Mouse (Mus musculus) bone marrow, adult 2 months (tissue): ENCODE results near the gene Ldhb. TPM values are rescaled to one million over a fixed set of nuclear protein-coding genes. Genes with fewer than 3 reads are reported as not detected.

Experiments
- H3K27ac ChIP-seq: fragments of 200-500 bp; 2 replicates; pipeline ENCODE4 v1.5.1; 2012; ENCODE audit warnings: low read depth, mild to moderate bottlenecking, control low read depth, inconsistent platforms, low read length; ENCODE audit not compliant: control insufficient read depth, poor library complexity, insufficient read depth
- H3K4me1 ChIP-seq: fragments of 200-500 bp; 2 replicates; pipeline ENCODE4 v1.6.1; 2011; ENCODE audit warnings: low read length; ENCODE audit not compliant: control insufficient read depth, insufficient read depth
- H3K4me3 ChIP-seq: fragments of 200-500 bp; replicated peaks from 2 replicates; pipeline ENCODE3; 2011; ENCODE audit warnings: mild to moderate bottlenecking, low read depth, low read length, control low read depth; ENCODE audit not compliant: control insufficient read depth
- CTCF ChIP-seq: fragments of 200-500 bp; IDR thresholded peaks from 2 replicates; pipeline ENCODE4 v1.5.1; 2011; ENCODE audit warnings: low read length, control low read depth; ENCODE audit not compliant: control insufficient read depth, insufficient read depth
- POLR2A ChIP-seq: fragments of 200-500 bp; IDR thresholded peaks from 2 replicates; pipeline ENCODE4 v1.6.1; 2011; ENCODE audit warnings: low read depth, mild to moderate bottlenecking, control low read depth, low read length, borderline replicate concordance; ENCODE audit not compliant: control insufficient read depth
- WGBS: fragments of 180-500 bp; shearing (Covaris S2); methylation state at CpG from one replicate; pipeline ENCODE4 v1.1.7; 2018; 5-methylcytosine and 5-hydroxymethylcytosine counted together
- polyA plus RNA-seq: library from polyadenylated mRNA; stranded (reverse); fragments of >200 nt; gene quantifications from 2 replicates; pipeline ENCODE4 v1.2.4, GENCODE M21; 2011; ENCODE audit warnings: low replicate concordance; ENCODE audit not compliant: missing spikeins, insufficient read depth, insufficient read length

The Ldhb gene
- polyA plus RNA-seq, result 6.4 and 46.9 TPM in 2 replicates

DNA sequence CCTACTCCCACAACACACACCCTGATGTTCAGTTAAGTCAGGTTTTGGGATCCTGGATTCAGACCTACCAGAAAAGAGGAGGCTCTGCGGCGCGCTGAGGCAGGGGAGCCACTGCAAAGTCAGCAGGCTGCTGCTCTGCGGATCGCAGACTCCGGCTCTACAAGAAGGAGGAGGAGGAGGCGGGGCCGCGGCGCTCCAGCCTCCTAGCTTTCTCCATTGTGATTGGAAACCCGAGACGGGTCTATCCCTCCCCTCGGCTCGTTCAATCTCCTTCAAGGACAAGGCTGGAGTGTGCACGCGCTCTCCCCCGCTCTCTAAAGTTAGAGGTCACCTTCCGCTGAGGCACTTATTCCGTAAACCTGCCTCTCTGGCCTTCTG, at the start of gene Ldhb:
TSS of gene Ldhb (minus strand) at position 173 of the 378 bp plus-strand sequence.
- peaks cover 3% of the 10 kb centered on the region for H3K4me1 ChIP-seq
- H3K27ac ChIP-seq, result peak within 1 kb of the TSS; percentile 42; the same call in 1 of the 2 replicates
- WGBS, result 1% methylated on average over 19 of the region's 19 CpGs
- TF ChIP-seq POLR2A, result peak; percentile 13; the same call in 1 of the 2 replicates
- no peak for TF ChIP-seq CTCF
- peak within 1 kb of the TSS; percentile 66 for H3K4me3 ChIP-seq

DNA sequence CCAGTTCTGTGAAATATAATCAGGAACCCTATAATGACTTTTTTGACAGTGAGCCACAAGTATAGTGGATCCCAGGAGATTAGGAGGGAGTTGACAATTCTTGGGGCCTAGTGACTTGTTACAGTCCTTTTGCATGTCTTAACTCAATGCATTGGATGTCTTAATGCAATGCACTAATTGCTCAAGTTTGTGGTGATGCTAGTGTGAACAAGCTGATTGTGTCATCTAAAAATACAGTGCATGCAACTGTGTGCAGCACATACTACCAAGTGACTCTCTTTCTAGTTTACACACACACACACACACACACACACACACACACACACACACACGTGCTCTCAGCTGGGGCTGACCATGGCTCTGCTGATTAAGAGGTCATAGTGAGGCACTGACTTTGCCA, 48.2 kb upstream of the Ldhb start:
- TF ChIP-seq CTCF, result no peak
- no peak for TF ChIP-seq POLR2A
- Histone ChIP-seq H3K4me1 (peaks cover 2% of the 10 kb centered on the region; the same call in 1 of the 2 replicates), H3K27ac (no peak overlapping the region), H3K4me3 (no peak overlapping the region)
- 35% methylated on average over 1 of the region's 1 CpGs for WGBS

DNA sequence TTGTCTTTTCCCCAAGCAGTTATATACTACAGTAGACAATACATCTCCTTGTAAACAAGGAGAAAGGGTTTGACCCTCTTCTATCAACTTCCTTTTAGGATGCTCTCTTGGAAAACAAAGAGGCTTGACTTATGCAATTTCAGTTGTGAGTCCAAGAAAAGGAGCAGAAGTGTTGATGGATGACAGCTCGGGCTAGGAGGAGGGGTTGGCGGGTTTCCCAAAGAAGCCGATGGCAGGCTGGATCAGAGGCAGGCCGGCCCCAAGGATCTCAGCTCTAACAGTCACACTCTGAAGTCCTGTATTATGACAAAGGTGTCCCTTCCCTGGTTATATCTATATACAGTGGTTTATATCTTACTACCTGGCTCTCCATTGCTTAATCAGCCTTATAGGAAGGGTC, 43.7 kb upstream of the Ldhb start:
- no peak overlapping the region for H3K27ac ChIP-seq
- no peak overlapping the region for H3K4me3 ChIP-seq
- peaks cover 2% of the 10 kb centered on the region; the same call in 1 of the 2 replicates for H3K4me1 ChIP-seq
- WGBS, result 82% methylated on average over 4 of the region's 4 CpGs
- TF ChIP-seq CTCF (no peak), POLR2A (no peak)

DNA sequence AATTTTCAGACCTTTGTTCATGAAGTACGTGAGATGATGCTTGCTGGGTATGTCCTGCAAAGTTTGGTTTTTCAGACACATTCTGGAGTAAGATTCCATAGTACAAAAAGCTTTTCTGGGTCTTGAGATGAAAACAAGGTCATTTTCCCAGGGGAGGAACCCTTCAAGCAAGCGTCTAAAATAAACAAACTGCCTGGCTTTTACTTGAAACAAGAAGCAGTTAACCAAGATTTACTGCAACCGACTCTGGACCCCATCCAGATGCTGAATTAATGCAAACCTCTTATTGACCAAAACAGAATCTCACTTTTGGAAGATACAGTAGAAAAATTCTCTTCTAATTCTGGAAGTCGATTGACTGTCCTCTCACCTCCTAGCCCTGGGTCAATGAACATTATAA, 43.1 kb upstream of the Ldhb start:
- 59% methylated on average over 4 of the region's 4 CpGs for WGBS
- TF ChIP-seq POLR2A (no peak), CTCF (no peak)

DNA sequence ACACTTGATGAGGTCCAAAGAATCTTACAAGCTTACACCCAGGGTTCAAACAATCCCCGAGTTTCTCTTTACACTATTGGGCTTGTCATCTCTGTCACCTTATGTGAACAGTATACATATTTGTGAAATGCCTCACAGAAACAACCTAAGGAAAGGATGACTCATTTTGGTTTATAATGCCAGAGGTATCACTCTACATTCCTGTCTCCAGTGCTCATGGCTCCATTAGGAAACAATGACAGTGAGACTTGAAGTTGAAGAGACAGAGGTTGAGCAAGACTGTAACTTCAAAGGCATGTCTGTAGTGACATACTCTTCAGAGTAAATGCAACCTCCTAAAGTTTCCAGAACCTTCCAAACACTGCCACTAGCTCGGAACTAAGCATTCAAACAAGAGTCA, 40.6 kb upstream of the Ldhb start:
- Histone ChIP-seq H3K4me3 (no peak overlapping the region), H3K4me1 (no peaks in the 10 kb centered on the region), H3K27ac (no peak overlapping the region)
- TF ChIP-seq POLR2A (no peak), CTCF (no peak)
- 78% methylated on average over 2 of the region's 2 CpGs for WGBS

More for the DNA sequence above, 43.1 kb upstream of the Ldhb start:
- H3K4me3 ChIP-seq, result no peak overlapping the region
- no peaks in the 10 kb centered on the region; the same call in 1 of the 2 replicates for H3K4me1 ChIP-seq
- no peak overlapping the region for H3K27ac ChIP-seq

DNA sequence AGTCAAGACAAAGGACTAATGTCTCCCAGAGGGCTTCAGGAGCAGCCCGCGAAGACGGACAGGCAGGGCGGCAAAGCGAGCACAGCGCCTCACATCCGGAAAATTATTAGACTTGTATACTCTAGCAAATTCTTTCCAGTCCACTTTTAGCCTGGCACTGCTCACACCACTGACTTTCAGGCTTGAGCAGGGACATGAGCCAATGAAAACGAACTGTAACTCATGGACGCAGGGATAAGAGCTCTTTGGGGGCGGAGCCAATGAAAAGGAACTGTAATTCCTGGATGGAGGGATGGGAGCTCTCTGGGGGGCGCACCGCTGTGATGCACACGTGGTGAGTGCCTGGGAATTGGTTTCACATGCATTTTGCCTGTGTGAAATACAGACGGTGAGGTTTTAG, 37.4 kb upstream of the Ldhb start:
- 69% methylated on average over 14 of the region's 14 CpGs for WGBS
- no peaks in the 10 kb centered on the region for H3K4me1 ChIP-seq
- H3K4me3 ChIP-seq, result no peak overlapping the region
- H3K27ac ChIP-seq, result no peak overlapping the region
- TF ChIP-seq CTCF, result no peak

DNA sequence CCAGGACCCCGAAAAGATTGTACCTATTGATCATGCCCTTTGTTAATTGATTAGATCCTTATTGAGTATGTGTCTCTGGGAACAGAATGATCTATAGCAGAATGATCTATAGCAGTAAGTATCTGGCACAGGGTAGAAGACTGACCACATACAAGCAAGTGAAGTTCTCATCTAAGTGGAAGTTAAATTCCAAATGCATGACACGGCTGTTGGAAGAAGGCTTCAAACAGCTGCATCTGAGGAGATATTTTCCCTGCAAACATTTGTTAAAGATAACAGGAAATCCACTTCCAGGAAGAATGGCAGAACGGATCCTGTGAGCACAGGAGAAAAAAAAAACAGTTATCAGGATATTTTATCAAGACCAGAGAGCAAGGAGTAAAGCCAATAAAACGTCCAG, 35.9 kb upstream of the Ldhb start:
- TF ChIP-seq CTCF (no peak), POLR2A (no peak)
- H3K27ac ChIP-seq, result no peak overlapping the region
- H3K4me3 ChIP-seq, result no peak overlapping the region
- no peaks in the 10 kb centered on the region for H3K4me1 ChIP-seq
- WGBS, result 73% methylated on average over 4 of the region's 4 CpGs

DNA sequence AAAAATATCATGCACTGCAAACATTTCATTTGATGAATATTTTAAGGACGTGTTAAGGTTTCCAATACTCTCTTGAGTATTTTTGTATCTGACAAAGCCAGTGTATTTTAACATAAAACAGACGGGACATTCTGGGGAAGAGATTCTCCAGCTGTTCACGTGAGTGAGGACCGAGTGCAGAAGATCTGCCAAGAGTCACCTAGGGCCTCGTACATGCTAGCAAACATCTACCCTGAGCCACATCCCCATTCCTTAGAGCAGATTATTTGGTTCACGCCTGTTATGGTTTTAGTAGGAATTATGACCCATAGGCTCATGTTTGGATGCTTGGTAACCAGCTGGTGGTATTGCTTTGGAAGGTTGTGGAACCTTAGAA, 35.0 kb upstream of the Ldhb start:
- no peak overlapping the region for H3K4me3 ChIP-seq
- H3K27ac ChIP-seq, result no peak overlapping the region
- TF ChIP-seq CTCF (no peak), POLR2A (no peak)
- no peaks in the 10 kb centered on the region for H3K4me1 ChIP-seq
- WGBS, result 82% methylated on average over 6 of the region's 6 CpGs
